Mouse (Mus musculus) frontal cortex, postnatal 36 days (tissue): Measurements from ENCODE around the gene Dio2.

Experiments used
- DNase-seq, 2 experiments: peaks; one replicate each; pipeline ENCODE4 v3.0.0; 2022; ENCODE audit warnings: low spot score in 2 of 2

The Dio2 gene

GRCm38 (mm10) chr12:90738388-90739223 is at the start of gene Dio2:
Gene Dio2 (minus strand): TSS chr12:90738438.
- DNase-seq = peak in 1 of 2 experiments; percentile 28

GRCm38 (mm10) chr12:90781438-90781837 is 43.2 kb upstream of the Dio2 start:
- DNase-seq = no peak

GRCm38 (mm10) chr12:90744752-90745151 is 6.5 kb upstream of the Dio2 start:
- no peak for DNase-seq

GRCm38 (mm10) chr12:90743633-90744032 is 5.4 kb upstream of the Dio2 start:
- DNase-seq = peak; percentile 15 to 54

GRCm38 (mm10) chr12:90740468-90740867 is 2.2 kb upstream of the Dio2 start:
- DNase-seq = peak; percentile 66 to 83

GRCm38 (mm10) chr12:90737932-90738331 is 306 bp downstream of the Dio2 start:
- no peak for DNase-seq

GRCm38 (mm10) chr12:90735447-90735846 is 2.8 kb downstream of the Dio2 start:
- no peak for DNase-seq

- no peak for DNase-seq
These were observed 3.7 kb downstream of the Dio2 start for GRCm38 (mm10) chr12:90734503-90734902.

- DNase-seq = no peak
These were observed 4.5 kb downstream of the Dio2 start for GRCm38 (mm10) chr12:90733721-90734120.

GRCm38 (mm10) chr12:90729648-90730047 is 8.6 kb downstream of the Dio2 start:
- peak; percentile 40 to 42 for DNase-seq

GRCm38 (mm10) chr12:90725107-90725506 is 13.1 kb downstream of the Dio2 start:
- no peak for DNase-seq

- no peak for DNase-seq
These were observed 13.6 kb downstream of the Dio2 start for GRCm38 (mm10) chr12:90724644-90725043.

GRCm38 (mm10) chr12:90694135-90694534 is 44.1 kb downstream of the Dio2 start:
- no peak for DNase-seq
